Mouse (Mus musculus) hindlimb bud, embryonic 11.5 days (tissue): ENCODE results near the gene Sec24d.
A peak's percentile ranks its signal among the peaks of the same experiment; 100 is the strongest.
"Not testable (repeated sequence)": the region's sequence is repeated elsewhere in the genome, so short reads cannot be mapped to it uniquely, and the experiment has no call there.

ENCODE experiments used
- DNase-seq: peaks from one replicate; pipeline ENCODE4 v3.0.0-alpha.2; 2012; ENCODE audit warnings: low read depth, low spot score; ENCODE audit errors: extremely low spot score

Sec24d gene

DNA sequence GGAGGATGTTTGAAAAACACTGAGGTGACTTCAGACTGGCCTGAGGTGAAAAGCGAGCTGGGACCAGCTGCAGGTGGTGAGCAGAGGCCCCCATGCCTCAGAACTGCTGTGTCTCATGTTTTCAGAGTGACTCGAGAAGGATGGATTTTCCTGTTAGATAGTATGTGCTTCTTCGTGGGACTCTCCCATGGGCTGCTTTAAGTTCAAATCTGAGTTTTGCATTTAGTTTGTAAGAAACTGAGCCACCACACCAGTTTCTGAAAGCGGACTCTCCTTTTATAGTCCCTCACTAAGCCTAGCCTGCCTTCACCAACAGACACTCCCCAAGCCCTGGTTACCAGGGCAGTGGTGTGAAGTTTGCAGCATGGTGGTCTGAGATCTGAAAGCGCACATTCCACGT lies 70.6 kb downstream of the Sec24d start:
- DNase-seq = no peak

DNA sequence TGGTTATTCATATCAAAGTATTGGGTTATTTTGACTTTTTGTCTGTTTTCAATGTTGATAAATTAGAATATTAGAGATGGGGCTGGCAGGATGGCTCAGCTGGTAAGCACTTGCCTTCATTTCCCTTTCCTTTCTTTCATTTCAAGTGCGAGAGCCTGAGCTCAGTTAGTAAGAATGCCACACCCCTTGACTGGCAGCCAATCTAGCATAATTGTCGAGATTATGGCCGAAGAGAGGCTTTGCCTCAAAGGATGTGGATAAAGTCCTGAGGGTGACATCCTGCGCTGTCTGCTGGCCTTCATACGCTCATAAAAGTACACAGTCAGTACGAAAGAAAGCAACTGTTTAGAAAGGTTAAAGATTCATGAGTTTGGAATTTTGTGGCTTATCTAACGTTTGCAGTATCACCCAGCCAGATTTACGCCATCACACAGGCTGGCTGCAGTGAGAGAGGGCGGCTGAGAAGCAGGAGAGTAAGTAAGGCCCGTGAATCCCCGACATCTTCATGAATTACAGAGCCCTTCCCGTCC lies 71.5 kb downstream of the Sec24d start:
- DNase-seq = no peak

DNA sequence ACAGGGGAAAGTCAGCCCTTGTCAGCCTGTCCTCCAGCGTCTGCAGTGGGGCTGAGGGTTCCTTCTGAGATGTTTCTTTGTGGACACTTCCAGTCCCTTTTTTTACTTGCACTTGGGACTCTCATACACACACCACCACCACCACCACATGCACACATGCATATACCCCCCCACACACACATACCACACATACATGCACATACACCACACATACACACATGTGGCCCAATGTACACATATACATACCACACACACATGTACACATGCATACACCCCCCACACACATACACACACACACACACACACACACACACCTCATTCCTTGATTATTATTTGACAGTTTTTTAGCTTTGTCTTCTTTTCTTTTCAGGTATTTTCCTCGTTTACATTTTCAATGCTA lies 73.8 kb downstream of the Sec24d start:
- no peak for DNase-seq

DNA sequence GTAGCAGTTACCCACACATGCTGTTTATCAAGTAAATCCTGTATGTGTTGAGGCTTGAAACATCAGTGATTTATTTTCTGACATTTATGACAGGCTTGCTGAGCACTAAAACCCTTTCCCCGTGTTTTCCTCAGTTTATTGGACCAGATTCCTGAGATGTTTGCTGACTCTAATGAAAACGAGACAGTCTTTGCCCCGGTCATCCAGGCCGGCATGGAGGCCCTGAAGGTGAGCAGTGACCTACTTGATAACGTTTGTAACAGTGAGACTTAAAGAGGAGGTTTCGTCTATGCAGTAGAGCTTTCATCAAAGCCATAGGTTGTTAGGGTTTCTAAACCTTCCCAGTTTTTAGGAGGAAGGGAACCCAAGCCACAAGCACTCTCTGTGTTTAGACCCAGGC lies 76.4 kb downstream of the Sec24d start:
- DNase-seq = no peak

DNA sequence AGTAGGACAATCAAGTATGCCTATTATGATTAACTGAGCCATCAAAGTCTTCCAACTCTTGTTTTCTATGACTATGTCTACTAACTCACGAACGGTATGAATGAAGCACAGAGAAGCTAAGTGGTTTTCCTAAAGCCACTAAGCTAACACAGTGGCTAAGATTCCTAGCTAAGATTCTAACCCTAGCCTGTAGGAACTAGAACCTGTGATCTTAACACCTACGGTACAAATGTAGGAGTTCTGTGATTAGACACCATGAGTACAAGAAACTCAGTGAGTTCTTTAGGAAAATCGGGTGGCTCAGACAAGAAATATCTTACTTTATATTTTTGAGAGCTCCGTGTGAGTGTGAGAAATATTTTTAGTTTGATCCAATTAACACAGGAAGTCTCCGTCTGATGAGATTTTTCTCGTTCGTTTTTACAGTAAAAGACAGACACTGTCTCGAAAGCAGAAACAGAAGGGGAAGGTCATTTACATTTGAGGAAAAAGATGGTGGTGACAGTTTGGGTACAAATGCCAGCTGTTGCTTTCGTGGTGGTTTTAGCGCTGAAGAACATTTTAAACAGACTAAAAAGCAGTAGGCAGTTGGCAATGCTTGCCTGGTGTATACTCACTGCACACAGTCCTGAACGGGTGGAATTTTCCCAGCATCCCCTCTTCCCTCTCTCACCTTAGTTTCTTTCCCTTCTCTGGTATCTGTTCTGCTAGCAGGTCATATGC lies 81.0 kb downstream of the Sec24d start:
- no peak for DNase-seq

DNA sequence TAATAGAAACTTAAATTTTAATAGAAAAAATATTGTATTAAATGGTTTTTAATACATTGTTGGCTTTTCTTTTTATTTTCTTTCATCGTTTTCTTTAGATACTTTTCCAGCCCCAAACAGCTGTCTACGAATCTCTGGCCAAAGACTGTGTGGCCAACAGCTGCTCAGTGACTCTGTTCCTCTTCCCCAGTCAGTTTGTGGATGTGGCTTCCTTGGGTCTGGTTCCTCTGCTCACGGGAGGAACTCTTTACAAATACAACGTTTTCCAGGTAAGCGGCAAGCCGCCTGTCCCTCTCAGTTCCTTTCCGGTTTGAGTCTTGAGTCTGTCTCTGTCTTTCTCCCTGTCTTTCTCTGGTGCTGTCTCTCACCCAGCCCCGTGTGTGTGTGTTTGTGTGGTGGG lies 83.3 kb downstream of the Sec24d start:
- DNase-seq = no peak

DNA sequence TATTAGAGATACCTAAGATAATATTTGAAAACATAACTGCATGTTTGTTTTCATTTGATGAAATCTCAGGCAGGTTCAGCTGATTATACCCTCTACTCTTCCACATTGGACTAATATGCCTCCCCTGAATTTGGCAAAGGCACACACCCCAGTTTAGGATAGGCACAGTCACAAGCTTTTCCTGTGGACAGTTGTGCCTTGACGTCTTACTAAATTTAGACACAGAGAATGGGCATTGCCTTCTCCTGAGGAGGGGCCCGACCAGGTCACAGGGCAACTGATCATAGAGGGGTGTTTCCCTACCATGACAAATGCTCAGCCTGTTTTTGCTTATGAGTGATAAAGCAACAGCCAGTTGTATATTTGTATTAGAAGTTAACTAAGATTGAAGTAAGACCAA lies 84.3 kb downstream of the Sec24d start:
- no peak for DNase-seq

DNA sequence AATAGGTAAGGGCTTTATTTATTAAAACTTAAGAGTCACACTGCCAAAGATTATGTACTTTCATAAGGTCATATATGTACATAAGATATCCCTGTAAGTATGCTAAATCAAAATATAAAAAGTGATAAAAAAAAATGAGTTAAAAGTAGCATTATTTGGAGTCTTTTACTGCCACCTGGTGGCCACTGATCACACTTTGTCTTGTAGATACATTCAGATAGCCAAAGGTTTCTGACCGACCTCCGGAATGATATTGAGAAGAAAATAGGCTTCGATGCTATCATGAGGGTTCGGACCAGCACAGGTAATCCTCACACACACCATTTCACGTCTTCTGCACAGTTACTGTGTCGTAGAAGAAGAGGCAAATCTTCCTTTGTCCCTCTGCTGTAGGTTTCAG lies 85.9 kb downstream of the Sec24d start:
- peak; percentile 44 for DNase-seq

DNA sequence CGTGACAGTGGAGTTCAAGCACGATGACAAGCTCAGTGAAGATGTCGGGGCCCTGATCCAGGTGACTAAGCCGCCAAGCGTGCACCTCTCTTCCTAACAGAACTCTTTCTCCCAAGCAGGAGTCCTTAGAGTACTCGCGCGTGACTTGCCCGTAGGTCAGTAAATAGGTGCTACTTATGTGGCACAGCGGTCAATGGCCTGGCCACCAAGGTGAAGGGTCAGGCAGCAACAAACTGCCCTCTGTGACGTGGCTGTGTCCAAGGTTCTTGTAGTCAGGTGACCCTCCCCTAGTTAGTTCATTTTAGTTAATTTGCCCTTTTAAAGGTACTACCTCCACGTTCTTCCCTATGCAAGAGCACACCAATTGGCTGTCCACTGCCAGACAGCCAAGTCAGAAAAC lies 86.4 kb downstream of the Sec24d start:
- DNase-seq = no peak

DNA sequence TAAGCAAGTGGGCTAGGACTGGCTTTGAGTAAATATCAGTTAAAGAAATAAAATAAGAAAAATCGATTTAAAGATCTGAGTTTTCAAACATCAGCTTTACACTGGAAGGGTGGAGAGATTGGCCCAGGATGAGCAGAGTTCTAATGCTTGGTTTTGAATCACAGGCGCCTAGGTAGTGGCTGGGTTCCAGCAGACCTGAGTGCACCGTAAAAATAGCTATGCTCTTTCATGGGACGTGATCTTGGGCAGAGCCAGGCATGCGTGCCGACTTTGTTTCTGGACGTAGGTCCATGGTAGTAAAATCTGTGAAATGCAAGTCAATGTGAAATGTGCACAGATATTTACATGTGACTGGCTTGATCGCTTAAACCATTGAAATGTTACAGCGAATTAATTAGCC lies 87.1 kb downstream of the Sec24d start:
- DNase-seq = no peak

DNA sequence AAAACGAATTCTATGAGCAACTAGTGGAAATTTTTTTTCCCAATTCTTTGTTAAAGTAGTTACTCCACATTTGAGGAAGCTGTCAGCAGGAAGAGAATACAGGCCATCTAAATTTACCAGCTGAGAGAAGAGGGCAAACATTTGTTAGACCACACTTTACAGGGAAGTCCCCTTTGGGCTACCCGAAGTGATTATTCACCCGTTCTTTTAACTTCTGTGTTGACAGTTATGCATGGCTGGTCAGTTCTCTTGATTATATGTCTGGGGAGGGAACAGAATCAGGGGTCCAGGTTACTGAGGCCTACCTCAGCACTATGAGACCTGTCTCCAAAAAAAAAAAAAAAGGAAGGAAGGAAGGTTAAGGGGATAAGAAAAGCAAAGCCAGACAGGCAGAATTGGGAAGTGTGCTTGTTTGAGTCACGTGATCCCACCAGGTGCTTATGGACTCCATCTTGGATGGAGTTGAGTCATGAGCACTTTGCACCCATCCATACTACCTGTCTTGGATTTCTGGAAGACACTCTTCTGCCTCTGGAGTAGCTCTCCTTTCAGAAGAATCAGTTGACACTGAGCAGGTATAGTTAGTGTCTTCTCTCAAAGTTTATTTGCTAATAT lies 89.2 kb downstream of the Sec24d start:
- no peak for DNase-seq

DNA sequence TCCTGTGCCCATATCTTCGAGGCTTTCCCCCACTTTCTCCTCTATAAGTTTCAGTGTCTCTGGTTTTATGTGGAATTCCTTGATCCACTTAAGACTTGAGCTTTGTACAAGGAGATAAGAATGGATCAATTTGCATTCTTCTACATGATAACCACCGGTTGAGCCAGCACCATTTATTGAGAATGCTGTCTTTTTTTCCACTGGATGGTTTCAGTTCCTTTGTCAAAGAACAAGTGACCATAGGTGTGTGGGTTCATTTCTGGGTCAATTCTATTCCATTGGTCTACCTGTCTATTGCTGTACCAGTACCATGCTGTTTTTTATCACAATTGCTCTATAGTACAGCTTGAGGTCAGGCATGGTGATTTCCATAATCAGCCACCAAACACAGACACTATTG lies 99.6 kb downstream of the Sec24d start:
- DNase-seq = not testable (repeated sequence)

DNA sequence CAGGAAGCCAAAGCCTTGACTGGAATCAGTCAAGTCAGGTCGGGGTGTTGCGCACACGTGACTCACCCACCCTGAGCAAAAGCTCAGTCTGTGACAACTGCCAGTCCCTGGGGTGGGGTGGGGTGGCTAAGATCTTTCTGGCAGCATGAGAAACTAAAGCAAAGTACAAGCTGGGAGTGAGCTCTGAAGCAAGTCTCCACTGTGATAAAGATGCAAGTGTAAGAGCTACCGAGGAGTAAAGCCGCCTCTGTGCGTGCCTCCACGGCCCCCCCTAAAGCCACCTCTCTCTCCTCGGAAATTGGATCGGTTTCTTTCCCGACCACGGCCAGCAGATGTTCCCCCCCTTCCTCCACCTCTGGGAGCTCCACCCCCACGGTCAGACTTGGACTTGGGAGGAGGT lies 101.9 kb downstream of the Sec24d start:
- no peak for DNase-seq

DNA sequence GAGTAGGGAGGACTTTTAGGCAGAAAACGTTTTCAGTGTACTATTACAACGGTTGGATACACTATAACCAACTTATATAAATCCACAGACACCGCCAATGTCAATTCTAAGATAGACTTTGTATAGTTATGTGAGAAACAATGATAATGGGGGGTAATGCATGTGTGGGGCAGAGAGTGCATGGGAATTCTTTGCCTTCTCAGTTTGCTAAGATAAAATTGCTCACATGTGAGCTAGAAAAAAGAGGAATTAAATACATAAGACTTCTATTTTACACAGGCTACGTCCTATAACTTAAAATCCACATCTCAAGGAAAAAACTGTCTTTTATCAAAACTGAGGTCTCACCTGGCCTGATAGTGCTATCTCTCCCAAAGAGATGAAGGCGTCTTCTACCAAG lies 103.7 kb downstream of the Sec24d start:
- no peak for DNase-seq

DNA sequence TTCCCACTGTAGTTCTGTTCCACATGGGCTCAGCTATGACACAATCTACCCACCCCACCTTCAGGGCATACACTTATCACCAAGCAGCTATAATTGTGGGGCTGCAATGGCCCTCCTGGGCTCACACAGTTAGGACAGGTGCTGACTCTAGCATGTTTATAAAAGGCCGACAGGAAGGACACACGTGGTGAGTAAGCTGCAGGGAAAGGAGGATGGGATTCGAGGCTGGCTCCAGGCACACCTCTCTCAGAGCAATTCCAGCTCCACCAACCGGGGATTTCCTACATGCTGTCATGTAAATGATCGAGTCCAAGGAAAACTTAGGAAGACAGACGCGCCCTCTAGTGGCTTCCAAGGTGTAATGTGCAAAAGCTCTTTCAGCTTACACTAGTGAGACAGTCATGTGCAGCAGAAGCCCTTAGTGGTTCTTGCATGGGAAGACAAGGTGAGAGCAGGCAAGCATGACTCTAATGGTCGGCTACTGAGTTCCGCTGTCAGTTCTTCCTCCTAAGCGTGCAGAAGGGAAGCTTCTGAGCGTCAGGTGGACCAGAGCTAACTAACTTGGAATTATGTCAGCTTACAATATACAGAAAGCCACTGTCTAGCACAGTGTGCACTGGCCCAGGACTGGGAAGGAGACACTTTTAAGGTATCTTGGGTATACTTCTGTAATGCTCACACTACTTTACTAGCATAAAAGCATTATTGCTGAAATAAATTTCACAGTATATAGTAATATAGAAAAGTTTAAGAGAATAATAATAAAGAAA lies 104.7 kb downstream of the Sec24d start:
- DNase-seq = peak; percentile 39

DNA sequence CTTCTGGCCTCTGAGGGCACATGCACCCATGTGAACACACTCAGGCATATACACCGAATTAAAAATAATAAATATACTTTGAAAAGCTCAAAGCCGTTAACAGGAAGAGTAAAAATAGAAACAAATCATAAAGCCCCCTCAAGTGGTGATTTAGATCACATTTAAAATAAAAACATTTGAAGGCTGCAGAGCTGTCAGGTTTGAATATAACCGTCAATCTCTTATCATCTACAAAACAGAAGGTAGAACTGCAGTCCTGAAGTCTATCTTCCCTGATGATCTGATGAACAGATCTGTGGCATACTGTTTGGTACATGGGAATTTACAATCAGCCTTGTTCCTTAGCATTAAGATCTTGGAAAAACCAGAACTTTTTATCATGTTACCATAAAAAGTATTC lies 109.3 kb downstream of the Sec24d start:
- DNase-seq = no peak

DNA sequence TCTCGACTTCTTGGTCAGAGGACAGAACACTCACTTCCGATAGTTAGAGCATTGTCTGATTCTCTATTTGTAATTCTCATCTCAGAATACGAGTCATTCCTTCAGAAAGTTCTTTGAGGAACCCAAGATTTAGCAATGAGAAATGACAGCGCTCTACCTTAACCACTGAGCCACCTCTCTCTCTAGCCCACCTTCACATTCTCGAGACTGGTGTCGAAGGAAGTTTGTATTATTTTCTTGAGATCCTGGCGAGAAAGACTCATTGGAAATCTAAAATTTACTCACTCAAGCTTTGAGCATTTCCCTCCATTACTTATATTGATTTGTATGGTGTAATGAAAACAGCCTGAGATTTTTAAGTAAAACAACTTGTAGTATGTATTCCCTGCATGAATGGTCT lies 117.2 kb downstream of the Sec24d start:
- DNase-seq = no peak

DNA sequence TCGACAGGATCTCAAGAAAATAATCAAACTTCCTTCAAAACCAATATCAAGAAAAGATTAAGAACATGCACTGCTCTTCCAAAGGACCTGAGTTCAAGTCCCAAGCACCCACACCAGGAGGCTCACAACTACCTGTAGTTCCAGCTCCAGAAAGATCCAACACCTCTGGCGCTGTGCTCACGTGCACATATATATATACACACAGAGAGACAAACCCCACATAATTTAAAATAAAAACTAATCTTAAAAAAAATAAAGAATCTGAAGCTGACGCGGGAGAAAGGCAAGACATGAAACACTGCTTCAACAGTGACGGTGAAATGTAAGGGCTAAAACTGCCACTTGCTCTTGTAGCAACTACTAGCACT lies 117.8 kb downstream of the Sec24d start:
- no peak for DNase-seq

DNA sequence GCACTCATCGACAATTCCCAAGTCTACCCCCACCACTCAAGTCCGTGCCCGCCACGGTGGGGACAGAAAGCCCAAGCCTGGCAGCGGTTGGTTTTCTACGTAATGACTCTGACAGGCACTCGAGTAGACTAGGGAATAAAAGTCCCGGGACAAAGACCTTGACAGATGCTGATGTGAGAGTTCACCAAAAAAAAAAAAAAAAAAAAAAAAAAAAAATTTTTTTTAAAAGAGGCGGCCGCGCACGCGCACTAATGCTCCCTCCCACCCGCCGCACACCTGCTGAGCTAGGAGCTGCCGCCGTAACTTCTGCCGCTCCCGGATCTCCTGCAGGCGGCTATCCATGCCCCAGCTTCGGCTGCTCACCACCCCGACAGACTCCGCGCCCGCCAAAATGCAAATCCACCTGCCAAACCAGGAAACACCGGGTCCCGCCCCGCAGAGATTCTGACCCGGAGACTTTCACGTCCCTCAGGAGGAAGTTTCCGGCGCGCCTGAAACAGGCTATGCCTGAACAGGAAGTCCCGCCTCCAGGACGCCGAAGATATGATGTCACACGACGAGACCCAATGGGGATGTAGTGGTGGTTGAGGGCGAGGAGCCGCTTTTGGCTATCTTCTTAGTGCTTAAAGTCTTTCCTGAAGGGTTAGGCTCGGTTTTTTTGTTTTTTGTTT lies 118.4 kb downstream of the Sec24d start, which contains the start of gene Mettl14:
TSS of gene Mettl14 (minus strand) at position 623 of the 671 bp plus-strand sequence.
- peak; percentile 96 for DNase-seq

DNA sequence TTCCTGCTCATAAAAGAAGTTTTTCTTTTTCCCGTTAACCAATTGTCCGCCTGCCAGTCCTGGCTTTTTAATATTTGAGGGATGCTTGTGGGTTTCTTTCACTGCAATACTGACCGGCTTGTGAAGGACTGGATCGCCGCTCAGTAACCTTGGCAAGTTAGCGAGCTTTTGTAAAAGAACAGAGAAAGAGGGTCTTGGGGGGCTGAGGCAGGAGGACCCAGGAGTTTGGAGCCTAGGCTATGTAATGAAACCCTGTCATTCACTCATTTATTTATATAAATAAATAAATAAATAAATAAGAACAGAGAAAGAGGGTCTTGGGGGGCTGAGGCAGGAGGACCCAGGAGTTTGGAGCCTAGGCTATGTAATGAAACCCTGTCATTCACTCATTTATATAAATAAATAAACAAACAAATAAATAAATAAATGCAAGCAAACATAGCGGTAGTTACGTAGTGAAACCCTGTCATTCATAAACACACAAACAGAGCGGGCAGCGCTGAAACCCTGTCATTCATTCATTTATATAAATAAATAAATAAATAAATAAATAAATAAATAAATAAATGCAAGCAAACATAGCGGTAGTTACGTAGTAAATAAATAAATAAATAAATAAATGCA lies 119.0 kb downstream of the Sec24d start:
- DNase-seq = not testable (repeated sequence)

DNA sequence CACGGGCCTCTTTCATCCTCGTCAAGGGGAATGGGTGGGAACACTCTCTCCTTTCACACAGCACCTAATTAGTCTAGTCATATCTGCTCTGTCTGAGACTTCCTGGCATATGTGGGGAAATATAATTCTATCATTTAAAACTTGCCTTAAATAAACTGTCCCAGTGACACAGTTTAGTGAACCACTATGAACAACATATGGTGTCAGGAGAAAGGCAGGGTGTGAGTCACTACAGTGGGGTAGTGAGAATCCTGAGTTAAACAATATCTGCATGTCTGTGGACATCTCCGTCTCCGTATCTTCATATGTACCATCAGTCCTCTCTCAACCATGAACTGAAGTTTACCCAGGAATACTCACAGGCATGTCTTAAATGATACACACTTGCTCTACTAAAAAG lies 123.9 kb downstream of the Sec24d start:
- DNase-seq = no peak
